Mouse (Mus musculus) CH12.LX (cell line): Measurements from ENCODE around the gene Ankrd50.

Experiments
- CTCF ChIP-seq, 2 experiments: IDR thresholded peaks in 1 of 2; conservative IDR thresholded peaks in 1 of 2; 2 replicates each; pipeline ENCODE4 v1.5.1; 2011 to 2012; ENCODE audit warnings: low read depth in 2 of 2, low read length in 2 of 2, improper control_type of control experiment in 1 of 2, inconsistent platforms in 1 of 2, mild to moderate bottlenecking in 1 of 2, moderate library complexity in 1 of 2
- E2F4 ChIP-seq: IDR thresholded peaks from 2 replicates; pipeline ENCODE4 v1.6.1; 2011; ENCODE audit warnings: low read depth, low read length, improper control_type of control experiment; ENCODE audit not compliant: insufficient replicate concordance
- JUND ChIP-seq: conservative IDR thresholded peaks from 2 replicates; pipeline ENCODE4 v1.6.1; 2011; ENCODE audit warnings: low read depth, low read length, improper control_type of control experiment
- NRF1 ChIP-seq: IDR thresholded peaks from 2 replicates; pipeline ENCODE4 v1.6.1; 2014; ENCODE audit warnings: low read depth, mild to moderate bottlenecking, inconsistent platforms, low read length, improper control_type of control experiment, moderate library complexity
- POLR2A ChIP-seq: IDR thresholded peaks from 2 replicates; pipeline ENCODE4 v1.6.1; 2011; ENCODE audit warnings: low read depth, mild to moderate bottlenecking, improper control_type of control experiment, low read length
- SIN3A ChIP-seq: IDR thresholded peaks from 2 replicates; pipeline ENCODE4 v1.6.1; 2012; ENCODE audit warnings: low read length, improper control_type of control experiment, inconsistent platforms
- TCF12 ChIP-seq: IDR thresholded peaks from 2 replicates; pipeline ENCODE4 v1.6.1; 2014; ENCODE audit warnings: low read depth, mild to moderate bottlenecking, inconsistent platforms, low read length, improper control_type of control experiment
- UBTF ChIP-seq: IDR thresholded peaks from 2 replicates; pipeline ENCODE4 v1.6.1; 2012; ENCODE audit warnings: low read depth, mild to moderate bottlenecking, inconsistent platforms, low read length, improper control_type of control experiment, moderate library complexity
- ZNF384 ChIP-seq: IDR thresholded peaks from 2 replicates; pipeline ENCODE4 v1.6.1; 2012; ENCODE audit warnings: low read depth, low read length, improper control_type of control experiment, inconsistent platforms

DNA sequence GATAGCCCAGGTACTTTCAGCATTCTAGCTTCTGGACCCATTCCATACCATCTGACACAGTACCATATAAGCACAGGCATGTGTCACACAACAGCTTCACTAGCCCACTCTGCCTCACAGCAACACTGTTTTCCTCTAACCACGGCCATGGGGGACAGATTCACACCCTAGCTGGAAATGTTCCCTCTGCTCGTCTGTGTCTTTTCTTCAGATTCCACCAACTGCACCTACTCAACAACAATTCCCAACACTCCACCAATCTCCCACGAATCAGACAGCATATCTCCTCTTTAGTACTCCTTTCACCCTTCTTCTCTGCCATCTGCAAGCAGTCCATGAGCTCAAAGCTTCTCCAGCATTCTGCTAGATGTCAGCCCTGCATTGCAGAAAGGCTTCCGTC is 11.5 kb downstream of the Ankrd50 start:
- TF ChIP-seq ZNF384 (no peak), POLR2A (no peak), UBTF (no peak), E2F4 (no peak), NRF1 (no peak), TCF12 (no peak), SIN3A (no peak), CTCF (conservative IDR thresholded peaks at IDR 0.05 in 1 of 2, IDR thresholded peaks at IDR 0.05 in 1 of 2; ENCODE audit: low read depth in 2 of 2, low read length in 2 of 2) (no peak), JUND (no peak)
